Mouse (Mus musculus): Measurements from ENCODE around the gene 4833427G06Rik.
"Not testable (repeated sequence)": the region's sequence is repeated elsewhere in the genome, so short reads cannot be mapped to it uniquely, and the experiment has no call there.

4833427G06Rik gene

DNA sequence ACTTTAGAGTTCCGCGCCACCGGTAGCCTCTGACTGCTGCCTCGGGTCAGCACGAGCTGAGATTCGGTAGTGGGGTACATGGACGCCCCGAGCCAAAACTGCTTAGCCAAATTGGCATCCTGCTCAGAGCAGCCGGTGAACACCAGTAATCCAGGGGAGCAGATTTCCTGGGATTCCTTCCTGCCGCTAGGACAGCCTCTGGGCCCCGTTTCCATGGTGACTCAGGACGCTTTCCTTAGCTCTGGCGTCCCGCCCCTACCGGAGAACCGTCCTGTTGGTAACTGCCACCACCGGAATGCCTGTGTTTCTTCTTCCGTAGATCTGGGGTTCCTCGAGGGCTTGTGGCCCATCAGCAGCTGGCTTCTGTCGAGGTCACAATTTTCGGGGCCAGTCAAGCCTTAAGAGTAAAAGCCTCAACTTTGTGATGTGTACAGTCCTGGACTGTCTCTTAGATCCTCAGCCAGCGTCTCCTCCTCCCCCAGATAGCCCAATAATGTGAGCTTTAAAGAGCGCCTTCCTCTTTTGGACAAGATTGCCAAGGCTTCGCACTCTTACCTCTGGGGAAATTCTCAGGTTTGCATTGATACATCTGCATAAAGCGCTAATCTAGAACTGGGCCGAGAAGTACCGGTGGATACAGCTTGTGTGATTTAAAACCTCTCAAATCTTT, at the start of gene 4833427G06Rik:
4833427G06Rik (minus strand) TSS at position 323 of the 670 bp plus-strand sequence.
- peak; percentile 14 for DNase-seq (ENCODE audit: low read depth)

- no peak for DNase-seq (ENCODE audit: low read depth)
Observed at GRCm38 (mm10) chr9:51147294-51147693, 45.4 kb upstream of the 4833427G06Rik start.

DNA sequence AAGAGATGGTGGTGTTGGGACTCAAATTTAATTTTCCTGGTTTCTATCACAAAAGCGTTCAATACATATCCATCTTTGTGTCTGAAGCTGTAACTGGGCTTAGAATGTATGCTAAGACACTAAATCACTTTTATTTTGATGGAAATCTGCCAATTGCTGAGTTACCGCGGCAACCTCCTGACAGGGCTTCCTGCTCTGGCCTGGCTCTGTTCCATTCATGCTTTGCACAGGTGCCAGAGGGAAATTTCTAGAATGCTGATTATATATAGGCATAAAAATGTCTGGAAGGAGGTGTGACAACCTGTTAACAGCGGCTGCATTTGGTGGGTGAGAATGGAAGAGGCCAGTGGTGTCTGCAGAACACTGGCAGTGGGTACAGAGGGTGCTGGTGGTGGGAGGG, 44.6 kb upstream of the 4833427G06Rik start:
- no peak for DNase-seq (ENCODE audit: low read depth)

DNA sequence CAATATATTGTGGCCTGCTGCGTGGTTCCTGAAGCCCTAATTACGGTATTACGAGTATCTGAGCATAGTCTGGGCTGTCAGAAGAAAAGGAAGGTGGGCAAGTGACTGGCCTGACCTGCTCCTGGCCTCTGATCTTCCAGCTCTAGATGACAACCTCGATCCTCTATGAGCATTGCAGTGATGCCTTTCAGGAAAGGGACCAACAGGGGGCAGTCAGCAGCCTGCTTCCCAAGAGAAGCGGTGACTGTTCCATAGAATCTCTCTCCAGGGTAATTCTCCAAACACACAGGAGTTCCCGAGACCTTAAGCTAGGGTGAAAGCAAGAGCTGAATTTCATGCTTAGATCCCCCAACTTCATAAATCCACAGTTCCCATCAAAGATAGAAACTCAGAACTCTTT, 42.3 kb upstream of the 4833427G06Rik start:
- DNase-seq (ENCODE audit: low read depth), result no peak

DNA sequence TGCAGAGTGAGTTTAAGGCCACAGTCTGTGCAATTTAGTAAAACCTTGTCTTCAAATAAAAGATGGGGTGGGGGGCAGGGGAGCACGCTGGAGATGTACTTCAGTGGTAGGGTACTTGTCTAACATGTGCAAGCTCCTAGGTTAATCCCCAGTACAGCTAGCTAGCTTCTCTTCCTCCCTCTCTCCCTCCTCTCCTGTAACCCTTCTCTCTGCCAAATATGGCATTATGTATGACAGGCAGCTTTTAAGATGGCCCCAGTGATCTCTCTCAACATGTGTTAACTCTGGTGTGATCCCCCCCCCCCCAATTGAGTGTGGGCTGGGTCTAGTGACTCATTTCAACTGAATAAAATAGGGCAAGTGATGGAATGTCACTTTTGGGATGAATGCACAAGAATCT, 41.6 kb upstream of the 4833427G06Rik start:
- DNase-seq (ENCODE audit: low read depth), result no peak

- DNase-seq (ENCODE audit: low read depth), result no peak
Observed at GRCm38 (mm10) chr9:51140711-51141110, 38.8 kb upstream of the 4833427G06Rik start.

DNA sequence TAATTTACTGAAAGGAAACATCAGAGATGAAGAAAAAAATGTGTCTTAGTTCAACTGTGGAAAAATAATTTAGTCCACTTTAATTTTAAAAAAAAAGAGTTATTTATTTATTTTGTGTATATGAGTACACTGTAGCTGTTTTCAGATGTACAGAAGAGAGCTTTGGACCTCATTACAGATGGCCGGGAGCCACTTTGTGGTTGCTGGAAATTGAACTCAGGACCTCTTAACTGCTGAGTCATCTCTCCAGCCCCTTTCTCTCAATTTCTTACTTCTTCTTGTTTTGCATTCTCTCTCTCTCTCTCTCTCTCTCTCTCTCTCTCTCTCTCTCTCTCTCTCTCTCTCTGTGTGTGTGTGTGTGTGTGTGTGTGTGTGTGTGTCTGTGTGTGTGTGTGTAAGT, 37.5 kb upstream of the 4833427G06Rik start:
- not testable (repeated sequence) for DNase-seq (ENCODE audit: low read depth)

GRCm38 (mm10) chr9:51138301-51138700, 36.4 kb upstream of the 4833427G06Rik start:
- DNase-seq (ENCODE audit: low read depth), result no peak

DNA sequence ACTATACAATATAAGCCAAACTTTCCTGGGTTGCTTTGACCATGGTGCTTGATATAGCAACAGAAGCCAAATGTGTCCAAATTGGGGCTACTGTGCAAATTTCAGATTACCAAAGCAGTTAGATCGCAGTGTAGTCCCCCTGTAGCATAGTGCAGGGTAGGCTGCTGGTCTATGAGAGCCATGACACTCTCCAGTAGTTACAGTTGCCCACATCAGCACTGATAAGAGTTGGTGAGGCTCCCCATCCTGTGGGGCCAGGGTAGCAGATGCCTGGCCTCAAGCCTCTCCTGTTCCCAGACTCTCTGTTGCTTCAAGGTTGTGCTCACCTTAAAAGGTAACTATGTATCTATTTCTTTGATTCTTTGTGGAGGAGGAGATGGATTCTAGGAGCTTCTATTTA, 36.0 kb upstream of the 4833427G06Rik start:
- no peak for DNase-seq (ENCODE audit: low read depth)

DNA sequence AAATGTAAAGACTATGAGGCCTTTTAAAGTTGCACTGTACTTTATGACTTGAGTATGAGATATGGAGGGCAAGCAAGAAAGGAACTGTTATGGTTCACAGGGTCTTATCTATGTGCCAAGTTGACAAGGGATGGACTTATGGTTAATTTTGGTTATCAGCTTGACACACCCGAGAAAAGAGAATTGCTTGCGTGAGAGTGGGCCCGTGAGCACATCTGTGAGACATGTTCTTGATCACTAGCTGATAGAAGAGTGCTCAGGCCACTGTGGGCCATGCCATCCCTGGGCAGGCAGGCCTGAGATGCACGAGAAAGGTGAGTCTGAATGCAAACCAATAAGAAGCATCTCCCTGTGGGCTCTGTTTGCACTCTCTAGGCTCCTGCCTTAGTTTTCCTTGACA, 35.6 kb upstream of the 4833427G06Rik start:
- no peak for DNase-seq (ENCODE audit: low read depth)

DNA sequence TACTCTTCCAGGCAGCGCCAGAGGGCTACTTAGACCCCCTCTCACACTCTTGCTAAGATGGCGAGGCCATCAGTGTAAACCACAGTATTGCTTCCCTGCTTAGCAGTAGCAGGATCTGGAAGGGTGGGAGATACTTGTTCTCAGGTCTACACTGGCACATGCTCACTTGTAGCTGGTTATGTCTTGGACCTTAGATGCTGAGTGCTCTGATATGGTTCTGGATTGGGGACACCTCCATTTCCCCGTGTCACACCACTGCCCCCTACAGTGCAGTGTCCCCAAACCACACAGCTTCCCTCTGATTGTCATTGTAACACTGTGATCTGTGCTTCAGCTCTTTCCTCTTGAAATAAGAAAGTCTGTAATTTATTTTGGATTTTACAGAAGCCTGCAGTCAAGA, 35.1 kb upstream of the 4833427G06Rik start:
- peak; percentile 29 for DNase-seq (ENCODE audit: low read depth)

DNA sequence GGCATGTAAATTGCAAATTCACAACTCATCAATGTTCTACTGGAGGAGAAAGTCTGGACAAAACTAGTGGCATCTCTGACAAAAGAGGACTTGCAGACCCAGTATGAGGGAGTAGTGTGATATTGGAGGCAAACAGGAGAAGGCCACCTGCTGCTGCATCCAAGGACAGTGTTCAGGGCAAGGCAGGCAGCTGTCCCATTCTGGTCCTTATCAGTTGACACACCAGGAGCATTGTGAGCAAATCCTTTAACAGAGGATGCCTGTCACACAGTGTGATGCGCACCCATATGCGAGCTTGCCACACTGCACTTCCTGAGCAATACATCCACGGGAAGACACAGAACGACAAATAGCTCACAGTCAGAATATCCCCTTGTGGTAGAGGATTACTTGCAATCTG, 12.9 kb upstream of the 4833427G06Rik start:
- no peak for DNase-seq (ENCODE audit: low read depth)

DNA sequence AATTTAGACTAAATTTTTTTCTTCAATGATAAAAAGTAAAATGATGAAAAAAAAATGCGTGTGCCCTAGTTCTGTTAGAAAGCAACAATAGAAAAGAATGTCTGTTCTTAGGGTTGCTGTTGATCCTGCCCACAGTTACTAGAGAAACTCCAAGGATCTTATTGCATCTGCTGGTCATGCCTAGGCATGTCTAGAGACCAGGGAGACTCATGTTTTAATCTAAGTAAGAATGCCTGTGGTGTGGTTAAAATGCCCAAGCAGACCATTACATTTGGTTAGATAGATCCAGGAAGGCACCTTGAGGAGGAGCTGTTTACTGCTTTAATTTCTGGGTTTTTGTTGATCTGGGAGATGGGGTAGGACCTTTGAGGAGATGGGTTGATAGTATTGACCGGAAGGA, 3.9 kb upstream of the 4833427G06Rik start:
- DNase-seq (ENCODE audit: low read depth), result no peak

DNA sequence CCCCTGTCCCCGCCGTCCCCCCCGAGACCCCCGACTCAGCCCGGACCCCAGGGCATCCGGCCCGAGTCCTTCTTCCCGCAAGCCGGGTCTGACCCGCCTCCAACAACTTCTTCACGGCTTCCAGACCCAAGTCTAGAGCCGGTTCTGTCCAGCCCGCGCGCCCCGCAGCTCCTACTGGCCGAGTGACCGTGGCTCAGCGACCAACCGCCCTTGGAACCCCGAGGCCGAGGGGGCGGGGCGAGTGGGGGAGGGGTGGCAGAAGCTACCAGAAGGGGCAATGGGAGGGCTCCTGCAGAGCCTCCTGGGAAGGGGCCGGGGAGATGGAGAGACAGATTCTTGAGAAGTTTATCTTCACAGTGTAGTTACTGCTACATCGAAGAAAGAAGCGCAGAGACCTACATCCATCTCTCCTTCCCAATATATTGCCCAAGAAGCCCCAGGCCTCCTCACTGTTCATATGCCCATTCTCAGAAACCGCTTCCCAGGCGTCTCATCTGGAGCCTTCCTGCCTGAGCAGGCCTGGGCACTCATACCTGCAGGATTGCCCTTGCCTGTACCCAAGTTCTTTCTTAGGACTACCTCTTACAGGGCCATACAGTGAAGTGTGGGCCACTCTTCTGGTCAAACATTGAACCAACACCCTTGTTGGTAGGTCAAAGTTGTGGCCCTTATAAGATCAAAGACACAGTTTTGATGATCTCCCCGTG, 2.1 kb upstream of the 4833427G06Rik start:
- no peak for DNase-seq (ENCODE audit: low read depth)

GRCm38 (mm10) chr9:51102963-51103807, 1.3 kb upstream of the 4833427G06Rik start:
- DNase-seq (ENCODE audit: low read depth), result peak; percentile 28

DNA sequence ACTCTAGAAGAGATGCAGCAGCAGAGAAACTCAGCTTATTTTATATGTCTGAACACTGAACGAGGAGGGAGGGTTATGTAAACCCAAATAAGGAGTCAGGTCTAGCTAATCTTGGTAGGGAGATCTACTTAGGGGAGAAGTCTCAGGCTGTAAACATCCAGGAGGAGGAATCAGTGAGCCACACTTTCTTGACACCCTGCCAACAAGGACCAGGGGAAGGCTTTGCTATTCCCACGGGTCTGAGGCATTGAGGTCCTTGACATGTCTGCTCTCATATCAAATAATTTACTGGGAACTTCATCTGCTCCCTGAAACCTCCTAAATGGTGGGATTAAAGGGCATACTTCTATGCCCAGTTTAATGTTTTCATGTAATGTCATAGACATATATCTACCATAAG, 5.6 kb downstream of the 4833427G06Rik start:
- no peak for DNase-seq (ENCODE audit: low read depth)

GRCm38 (mm10) chr9:51093697-51094096, 8.2 kb downstream of the 4833427G06Rik start:
- no peak for DNase-seq (ENCODE audit: low read depth)

DNA sequence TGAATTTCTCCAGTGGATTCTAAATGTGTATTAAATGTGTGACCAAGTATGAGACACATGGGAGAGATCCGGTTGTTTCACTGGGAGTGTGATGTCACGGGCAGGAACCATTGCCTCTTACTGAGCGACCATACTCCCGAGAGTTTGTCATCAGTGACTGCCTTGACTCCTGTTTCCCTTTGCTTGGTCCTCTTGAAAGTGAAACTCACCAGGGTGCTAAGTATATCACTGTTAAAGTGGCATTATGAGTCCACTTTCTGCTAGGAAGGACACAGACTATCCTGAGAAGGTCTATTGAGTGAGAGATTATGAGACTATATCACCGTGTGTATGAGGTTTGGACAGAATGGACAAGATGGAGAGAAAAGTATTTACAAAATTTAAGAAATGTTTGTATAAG, 20.3 kb downstream of the 4833427G06Rik start:
- DNase-seq (ENCODE audit: low read depth), result no peak

DNA sequence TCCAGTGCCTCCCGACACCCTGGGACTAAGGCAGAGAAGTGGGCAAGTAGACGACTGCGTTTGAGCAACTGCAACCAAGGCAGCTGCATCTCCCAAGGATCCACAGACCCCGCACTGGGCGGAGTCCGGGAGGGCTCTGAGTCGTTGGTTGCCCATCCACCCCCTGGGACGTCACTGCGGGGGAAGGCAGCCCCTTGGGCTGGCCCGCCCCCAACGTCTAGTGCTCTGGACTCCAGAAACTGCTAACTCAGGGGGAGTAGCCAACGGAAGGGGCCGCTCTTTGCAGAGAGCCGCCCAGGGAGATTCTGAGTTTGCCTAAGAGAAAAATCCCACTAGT, 24.9 kb downstream of the 4833427G06Rik start, which contains the start of gene Layn:
Layn (minus strand) TSS at position 116 of the 337 bp plus-strand sequence.
- DNase-seq (ENCODE audit: low read depth), result peak; percentile 80

- no peak for DNase-seq (ENCODE audit: low read depth)
Observed at GRCm38 (mm10) chr9:51076300-51076978, 25.4 kb downstream of the 4833427G06Rik start.

GRCm38 (mm10) chr9:51075780-51076179, 26.1 kb downstream of the 4833427G06Rik start:
- no peak for DNase-seq (ENCODE audit: low read depth)

DNA sequence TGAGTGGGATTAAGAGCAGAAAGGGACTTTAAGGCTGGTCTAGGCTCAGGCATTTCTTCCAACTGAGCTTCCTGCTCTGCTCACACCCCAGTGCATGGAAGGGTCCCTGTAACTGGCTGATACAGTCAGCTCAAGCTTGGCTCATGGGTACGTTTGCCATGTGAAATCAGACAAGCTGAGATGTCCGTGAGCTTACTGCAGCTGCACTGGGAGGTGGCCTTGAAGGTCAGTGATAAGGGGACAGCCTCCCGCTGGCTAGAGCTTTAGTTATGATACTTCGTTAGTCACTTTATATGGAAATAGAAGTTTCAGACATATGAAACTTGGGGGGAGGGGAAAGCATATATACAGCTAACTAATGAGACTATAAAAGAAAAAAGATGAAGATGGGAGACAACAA, 31.1 kb downstream of the 4833427G06Rik start:
- DNase-seq (ENCODE audit: low read depth), result no peak
